Mouse (Mus musculus) spleen, adult 2 months (tissue): ENCODE results near the gene Ugp2.

ENCODE experiments used
- CTCF ChIP-seq: fragments of 200-500 bp; IDR thresholded peaks from 2 replicates; pipeline ENCODE4 v1.5.1; 2011; ENCODE audit warnings: mild to moderate bottlenecking, inconsistent platforms; ENCODE audit not compliant: insufficient read depth, insufficient read length, insufficient replicate concordance; ENCODE audit errors: extremely low read depth
- POLR2A ChIP-seq: fragments of 200-500 bp; IDR thresholded peaks from 2 replicates; pipeline ENCODE4 v1.6.1; 2011; ENCODE audit warnings: low read depth, low read length, inconsistent platforms

DNA sequence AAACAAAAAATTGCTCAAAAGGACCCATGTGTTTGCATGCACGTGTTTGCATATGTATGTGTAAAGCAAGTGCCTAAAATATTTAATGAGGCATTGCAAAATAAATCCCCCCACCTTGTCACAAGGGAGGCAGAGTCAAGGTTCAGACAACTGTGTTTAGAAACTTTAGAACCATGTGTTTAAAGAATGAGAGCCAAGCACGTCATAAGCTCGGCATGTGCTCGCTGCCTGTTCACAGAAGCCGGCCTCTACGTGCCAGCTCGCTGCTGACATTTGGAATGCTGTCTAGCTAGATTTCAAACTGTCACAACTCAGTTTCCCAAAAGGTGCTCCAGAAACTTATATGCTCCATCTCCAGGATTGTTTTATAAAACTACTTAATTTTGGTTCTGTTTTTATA lies 27.5 kb upstream of the Ugp2 start:
- TF ChIP-seq CTCF (no peak), POLR2A (no peak)
